Mouse (Mus musculus): ENCODE data around the gene Itsn1. TPM values are rescaled to one million over a fixed set of nuclear protein-coding genes. Genes with fewer than 3 reads are reported as not detected.

Itsn1 gene
- polyA plus RNA-seq (2014; fragmentation: Illumina TruSeq; extraction: RNeasy Lipid Tissue Mini Kit (QIAGEN cat#74804); ENCODE audit: low read depth, low replicate concordance), result 29.3 TPM

DNA sequence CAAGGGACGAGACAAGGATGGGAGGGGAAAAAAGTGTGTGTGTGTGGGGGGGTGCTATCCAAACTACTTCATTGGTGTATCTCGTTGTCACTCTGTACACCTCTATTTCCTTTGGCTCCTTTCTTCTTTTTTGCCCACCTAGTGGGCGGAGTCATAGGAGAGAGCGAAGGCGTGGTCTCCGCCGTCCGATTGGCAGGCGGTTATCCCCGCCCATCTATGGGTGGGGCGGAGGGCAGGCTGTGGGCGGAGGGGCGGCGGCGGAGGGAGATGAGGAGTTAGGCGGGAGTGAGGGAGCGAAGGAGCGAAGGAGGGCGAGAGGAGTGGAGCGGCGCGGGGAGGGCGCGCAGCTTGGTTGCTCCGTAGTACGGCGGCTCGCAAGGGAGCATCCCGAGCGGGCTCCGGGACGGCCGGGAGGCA lies at the start of gene Itsn1:
TSS of gene Itsn1 (plus strand) at position 216 of the 417 bp plus-strand sequence.

DNA sequence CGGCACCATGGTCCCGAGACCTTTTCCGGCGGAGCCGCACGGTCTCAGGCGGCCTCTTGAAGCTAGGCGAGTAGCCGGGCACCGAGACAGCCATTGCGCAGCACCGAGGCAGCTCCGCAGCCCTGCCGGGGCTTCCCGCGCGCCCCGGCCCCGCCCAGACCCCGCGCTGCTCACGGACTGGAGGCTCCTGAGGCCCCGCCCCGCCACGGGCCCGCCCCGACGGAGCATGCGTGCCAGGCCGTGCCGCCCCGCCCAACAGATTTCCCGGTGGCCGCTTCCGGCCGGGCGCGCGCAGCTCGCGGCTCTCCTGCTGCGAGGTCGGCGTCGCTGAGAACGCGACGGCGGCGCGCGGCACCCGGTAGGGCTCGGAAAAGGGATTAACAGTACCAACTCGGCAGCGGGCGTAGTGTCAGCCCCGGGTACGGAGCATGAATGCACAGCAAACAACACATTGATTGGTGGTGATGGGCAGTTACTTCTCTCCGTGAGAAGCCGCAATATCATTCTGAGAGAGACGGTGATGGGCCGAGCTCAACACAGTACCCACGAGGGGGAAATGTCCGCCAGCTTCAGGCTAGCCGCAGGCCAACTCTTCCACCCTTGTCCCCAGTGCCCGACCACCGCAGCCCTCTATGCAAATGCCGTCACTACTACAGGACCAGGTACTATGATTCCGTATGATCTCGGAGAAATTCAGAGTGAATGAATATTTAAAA lies 40.3 kb upstream of the Itsn1 start, which contains the start of gene Donson:
TSS of gene Donson (minus strand) at position 152 of the 716 bp plus-strand sequence.

DNA sequence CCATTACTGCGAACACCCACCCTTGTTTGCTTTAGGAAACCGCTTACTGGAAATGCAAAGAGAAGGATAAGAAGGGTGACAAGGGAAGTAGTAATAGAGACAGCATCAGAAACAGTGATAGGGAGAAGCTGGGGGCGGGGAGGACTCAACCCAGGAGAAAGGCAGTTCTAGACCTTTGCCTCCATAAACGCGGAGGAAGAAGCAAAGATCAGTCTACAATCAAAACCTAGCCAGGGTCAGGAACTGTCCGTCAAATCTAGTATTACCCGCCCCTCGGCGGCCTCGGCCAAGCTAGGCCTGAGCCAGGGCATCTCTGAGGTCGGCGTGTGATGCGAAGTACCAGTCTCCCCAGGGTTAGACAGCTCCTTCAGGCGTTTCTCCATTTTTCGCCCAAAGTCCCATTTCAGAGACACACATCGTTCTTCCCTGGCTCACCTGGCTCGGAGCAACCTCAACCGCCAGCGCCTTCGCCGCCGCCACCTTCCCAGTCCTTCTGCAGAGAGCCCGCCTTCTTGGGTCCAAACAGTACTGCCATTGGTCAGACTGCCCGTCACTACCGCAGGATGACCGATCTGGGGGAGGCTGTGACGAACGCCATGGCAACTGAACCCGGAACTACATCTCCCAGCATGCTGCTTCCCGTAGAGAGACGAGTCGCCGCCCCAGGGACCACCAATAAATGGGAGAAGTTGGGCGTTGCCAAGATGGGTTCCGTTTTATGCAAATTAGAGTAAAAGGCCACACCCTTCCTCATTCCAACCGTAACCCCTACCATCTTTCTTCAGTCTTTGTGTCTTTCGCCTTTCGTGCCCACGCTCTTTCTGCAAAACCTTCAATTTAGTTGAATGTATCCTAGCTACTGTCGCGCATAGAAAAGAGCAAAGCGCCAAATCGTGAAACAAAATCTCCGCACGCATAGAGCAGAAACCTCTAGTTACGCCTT lies 687 bp upstream of the Itsn1 start, which contains the start of gene Cryzl1:
TSS of gene Cryzl1 (minus strand) at position 853 of the 943 bp plus-strand sequence.

Other genes starting within 250 kb of the Itsn1 start
- gene Ifnar1, start 244.0 kb upstream of the Itsn1 start, polyA plus RNA-seq (2014; fragmentation: Illumina TruSeq; extraction: RNeasy Lipid Tissue Mini Kit (QIAGEN cat#74804); ENCODE audit: low read depth, low replicate concordance), result 29.5 TPM
- 67.0 TPM for gene Ifngr2, start 182.2 kb upstream of the Itsn1 start, polyA plus RNA-seq (2014; fragmentation: Illumina TruSeq; extraction: RNeasy Lipid Tissue Mini Kit (QIAGEN cat#74804); ENCODE audit: low read depth, low replicate concordance)
- gene Tmem50b, start 131.5 kb upstream of the Itsn1 start, polyA plus RNA-seq (2014; fragmentation: Illumina TruSeq; extraction: RNeasy Lipid Tissue Mini Kit (QIAGEN cat#74804); ENCODE audit: low read depth, low replicate concordance), result 69.7 TPM
- gene Dnajc28, start 110.3 kb upstream of the Itsn1 start, polyA plus RNA-seq (2014; fragmentation: Illumina TruSeq; extraction: RNeasy Lipid Tissue Mini Kit (QIAGEN cat#74804); ENCODE audit: low read depth, low replicate concordance), result 4.9 TPM
- 38.5 TPM for gene Gart, start 82.3 kb upstream of the Itsn1 start, polyA plus RNA-seq (2014; fragmentation: Illumina TruSeq; extraction: RNeasy Lipid Tissue Mini Kit (QIAGEN cat#74804); ENCODE audit: low read depth, low replicate concordance)
- 171 TPM for gene Son, start 81.8 kb upstream of the Itsn1 start, polyA plus RNA-seq (2014; fragmentation: Illumina TruSeq; extraction: RNeasy Lipid Tissue Mini Kit (QIAGEN cat#74804); ENCODE audit: low read depth, low replicate concordance)
- 5.6 TPM for gene Donson, start 40.5 kb upstream of the Itsn1 start, polyA plus RNA-seq (2014; fragmentation: Illumina TruSeq; extraction: RNeasy Lipid Tissue Mini Kit (QIAGEN cat#74804); ENCODE audit: low read depth, low replicate concordance)
- gene Cryzl1, start 306 bp upstream of the Itsn1 start, polyA plus RNA-seq (2014; fragmentation: Illumina TruSeq; extraction: RNeasy Lipid Tissue Mini Kit (QIAGEN cat#74804); ENCODE audit: low read depth, low replicate concordance), result 38.2 TPM